Mouse (Mus musculus) heart, embryonic 12.5 days (tissue): ENCODE data around the gene Stx4a. TPM values are rescaled to one million over a fixed set of nuclear protein-coding genes. Genes with fewer than 3 reads are reported as not detected.
"Not testable (repeated sequence)": the region's sequence is repeated elsewhere in the genome, so short reads cannot be mapped to it uniquely, and the experiment has no call there.

Experiments used
- ATAC-seq: fragments of 200-750 bp; cut with Nextera tagmentation; 2 replicates; pipeline ENCODE4 v1.8.0; 2017; ENCODE audit warnings: moderate TSS enrichment, moderate library complexity; ENCODE audit not compliant: insufficient number of reproducible peaks, low FRiP score
- H3K27ac ChIP-seq: fragments of 300-500 bp; sonication (generic); 2 replicates; pipeline ENCODE4 v1.5.1; 2016; ENCODE audit warnings: mild to moderate bottlenecking, moderate library complexity; ENCODE audit not compliant: poor library complexity, severe bottlenecking
- H3K27me3 ChIP-seq: fragments of 300-500 bp; sonication (generic); replicated peaks from 2 replicates; pipeline ENCODE4 v1.6.1; 2016; ENCODE audit warnings: mild to moderate bottlenecking, moderate library complexity
- H3K36me3 ChIP-seq: fragments of 300-500 bp; sonication (generic); 2 replicates; pipeline ENCODE4 v1.6.1; 2016; ENCODE audit warnings: mild to moderate bottlenecking, moderate library complexity
- H3K4me1 ChIP-seq: fragments of 300-500 bp; sonication (generic); replicated peaks from 2 replicates; pipeline ENCODE4 v1.6.1; 2016; ENCODE audit warnings: mild to moderate bottlenecking
- H3K4me2 ChIP-seq: fragments of 300-500 bp; sonication (generic); 2 replicates; pipeline ENCODE4 v1.6.1; 2016; ENCODE audit warnings: mild to moderate bottlenecking, moderate library complexity
- H3K4me3 ChIP-seq: fragments of 300-500 bp; sonication (generic); 2 replicates; pipeline ENCODE4 v1.5.1; 2016; ENCODE audit warnings: mild to moderate bottlenecking
- H3K9ac ChIP-seq: fragments of 300-500 bp; sonication (generic); 2 replicates; pipeline ENCODE4 v1.6.1; 2016; ENCODE audit warnings: mild to moderate bottlenecking, moderate library complexity
- H3K9me3 ChIP-seq: fragments of 300-500 bp; sonication (generic); replicated peaks from 2 replicates; pipeline ENCODE4 v1.6.1; 2016; ENCODE audit warnings: mild to moderate bottlenecking, moderate library complexity
- whole genome bisulfite sequencing: fragments of 180-500 bp; shearing (Covaris S2); methylation state at CpG from one replicate; pipeline ENCODE4 v1.1.7; 2016; 5-methylcytosine and 5-hydroxymethylcytosine counted together
- polyA plus RNA-seq: library from polyadenylated mRNA; unstranded; fragments of >200 nt; fragmentation: Nextera tagmentation; extraction: Ambion mirVana; gene quantifications from 2 replicates; pipeline ENCODE4 v1.2.1, GENCODE M21; 2016

The Stx4a gene
- polyA plus RNA-seq, 1 experiment from 2014 or later, result 44.7 TPM

DNA sequence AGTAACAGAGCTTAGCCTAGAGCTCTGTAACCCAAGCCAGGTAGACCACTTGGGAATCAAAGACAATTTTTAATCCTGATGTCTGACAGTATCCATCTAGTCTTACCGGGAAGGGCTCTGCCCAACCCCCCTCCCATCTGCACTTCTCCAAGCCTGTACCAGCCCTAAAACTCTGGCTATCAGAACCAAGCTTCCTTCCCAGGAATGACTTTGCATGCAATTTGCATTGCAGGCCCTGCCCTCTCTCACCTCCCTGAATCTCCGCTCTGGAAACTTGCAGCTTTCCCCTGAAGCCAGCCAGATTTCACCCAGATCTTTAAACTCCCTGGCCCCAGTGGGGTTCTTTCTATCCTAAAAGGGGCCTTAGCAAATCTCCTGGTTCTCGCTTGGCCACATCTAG, 63.7 kb downstream of the Stx4a start:
- Histone ChIP-seq H3K4me1 (peaks cover 39% of the 10 kb centered on the region), H3K4me2 (no peak overlapping the region), H3K27ac (no peak overlapping the region), H3K9ac (no peak overlapping the region), H3K36me3 (peaks cover 88% of the 10 kb centered on the region), H3K4me3 (no peak overlapping the region), H3K27me3 (no peaks in the 10 kb centered on the region), H3K9me3 (no peaks in the 10 kb centered on the region)
- WGBS, result 78% methylated on average over 3 of the region's 3 CpGs
- no peak for ATAC-seq

- H3K9ac ChIP-seq, result no peak overlapping the region
- H3K36me3 ChIP-seq, result peaks cover 87% of the 10 kb centered on the region
- 78% methylated on average over 3 of the region's 3 CpGs for WGBS
- H3K9me3 ChIP-seq, result no peaks in the 10 kb centered on the region
- H3K4me2 ChIP-seq, result no peak overlapping the region
- H3K4me3 ChIP-seq, result no peak overlapping the region
- ATAC-seq, result no peak
- H3K4me1 ChIP-seq, result peaks cover 29% of the 10 kb centered on the region
- no peaks in the 10 kb centered on the region for H3K27me3 ChIP-seq
- no peak overlapping the region for H3K27ac ChIP-seq
These were observed 64.7 kb downstream of the Stx4a start for GRCm38 (mm10) chr7:127888821-127889220.

GRCm38 (mm10) chr7:127890798-127891197, 66.7 kb downstream of the Stx4a start, which contains the start of gene Prss53:
Gene Prss53, minus strand, starts transcription at chr7:127890970.
- no peak within 1 kb of the TSS for H3K27ac ChIP-seq
- H3K36me3 ChIP-seq, result peaks cover 68% of the 10 kb centered on the region
- ATAC-seq, result no peak
- 39% methylated on average over 4 of the region's 4 CpGs for WGBS
- H3K27me3 ChIP-seq, result no peaks in the 10 kb centered on the region
- H3K4me3 ChIP-seq, result no peak within 1 kb of the TSS
- no peak within 1 kb of the TSS for H3K4me2 ChIP-seq
- peaks cover 26% of the 10 kb centered on the region for H3K4me1 ChIP-seq
- H3K9ac ChIP-seq, result no peak within 1 kb of the TSS
- no peaks in the 10 kb centered on the region for H3K9me3 ChIP-seq

DNA sequence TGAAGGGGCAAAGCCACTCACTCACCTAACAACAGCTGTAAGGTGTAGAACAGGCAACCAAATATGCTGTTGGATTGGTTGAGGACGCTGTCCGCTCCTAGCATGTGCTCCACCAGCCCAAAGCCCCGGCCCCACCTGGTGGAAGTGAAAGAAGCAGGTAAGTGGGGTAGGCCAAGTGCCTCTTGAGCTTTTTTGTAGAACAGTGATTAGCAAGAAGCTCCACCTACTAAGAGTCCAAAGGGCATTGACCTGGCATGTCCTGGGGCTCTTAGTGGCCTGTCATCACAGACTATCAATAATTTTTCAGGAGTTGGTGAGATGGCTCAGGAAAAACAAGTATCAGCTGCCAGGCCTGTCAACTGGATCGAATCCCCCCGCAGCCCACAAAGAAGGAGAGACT, 70.4 kb downstream of the Stx4a start:
- Histone ChIP-seq H3K27ac (no peak overlapping the region), H3K36me3 (peaks cover 31% of the 10 kb centered on the region), H3K9me3 (no peaks in the 10 kb centered on the region), H3K4me1 (peaks cover 21% of the 10 kb centered on the region), H3K4me2 (peak overlapping the region; percentile 92), H3K9ac (peak overlapping the region; percentile 73), H3K27me3 (no peaks in the 10 kb centered on the region), H3K4me3 (peak overlapping the region; percentile 64)
- no peak for ATAC-seq
- 76% methylated on average over 5 of the region's 5 CpGs for WGBS

- WGBS, result under 1% methylated on average over 26 of the region's 26 CpGs
- peaks cover 23% of the 10 kb centered on the region for H3K36me3 ChIP-seq
These were observed 71.3 kb downstream of the Stx4a start, which contains the start of the genes Gm21974 and Vkorc1 for GRCm38 (mm10) chr7:127895442-127895841. Gene Gm21974, minus strand, starts transcription at chr7:127895454. Gene Vkorc1, minus strand, starts transcription at chr7:127895617.

GRCm38 (mm10) chr7:127895891-127896290, 71.8 kb downstream of the Stx4a start:
- Histone ChIP-seq H3K4me1 (peaks cover 28% of the 10 kb centered on the region), H3K4me3 (0 out of 2 replicates have a peak overlapping the region, but pooled peaks have one; percentile 64), H3K27ac (peak overlapping the region; percentile 42), H3K36me3 (peaks cover 19% of the 10 kb centered on the region), H3K4me2 (peak overlapping the region; percentile 92)
- H3K9me3 ChIP-seq, H3K9ac ChIP-seq, H3K27me3 ChIP-seq: not testable (repeated sequence)
- ATAC-seq, result peak; percentile 12
- WGBS, result 70% methylated on average over 7 of the region's 7 CpGs

More at GRCm38 (mm10) chr7:127895442-127895841, 71.3 kb downstream of the Stx4a start, which contains the start of the genes Gm21974 and Vkorc1:
- Histone ChIP-seq H3K9me3 (no peaks in the 10 kb centered on the region), H3K4me3 (peak within 1 kb of the TSS; percentile 64), H3K4me1 (peaks cover 28% of the 10 kb centered on the region), H3K9ac (peak within 1 kb of the TSS; percentile 73), H3K27me3 (no peaks in the 10 kb centered on the region), H3K4me2 (peak within 1 kb of the TSS; percentile 92), H3K27ac (peak within 1 kb of the TSS; percentile 73)
- ATAC-seq, result peak; percentile 97

DNA sequence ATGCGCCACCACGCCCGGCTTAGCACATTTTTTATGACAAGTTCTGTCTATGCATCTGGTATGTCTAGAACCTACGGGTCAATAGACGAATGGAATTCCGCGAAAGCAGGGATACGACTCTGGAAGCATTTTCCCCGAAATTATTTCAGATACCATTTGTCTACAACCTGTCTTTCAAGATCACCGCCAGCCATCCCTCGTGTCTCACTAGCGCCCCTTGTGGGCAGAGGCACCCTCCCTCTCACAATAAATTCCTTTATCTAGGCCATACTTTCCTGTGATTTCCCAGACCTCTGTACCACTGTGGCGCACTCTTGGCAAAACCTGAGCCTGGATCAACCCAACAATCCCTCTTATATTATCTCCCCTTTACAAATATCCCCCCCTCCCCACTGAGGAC, 72.3 kb downstream of the Stx4a start:
- ATAC-seq, result no peak
- 52% methylated on average over 13 of the region's 13 CpGs for whole genome bisulfite sequencing
- no peaks in the 10 kb centered on the region for H3K9me3 ChIP-seq
- H3K4me1 ChIP-seq, result peaks cover 28% of the 10 kb centered on the region
- H3K4me2 ChIP-seq, result no peak overlapping the region
- H3K27me3 ChIP-seq, result no peaks in the 10 kb centered on the region
- H3K9ac ChIP-seq, result no peak overlapping the region
- H3K36me3 ChIP-seq, result peaks cover 19% of the 10 kb centered on the region
- H3K27ac ChIP-seq, result no peak overlapping the region
- H3K4me3 ChIP-seq, result no peak overlapping the region

GRCm38 (mm10) chr7:127897542-127897941, 73.4 kb downstream of the Stx4a start:
- H3K4me2 ChIP-seq, result no peak overlapping the region
- no peak overlapping the region for H3K4me3 ChIP-seq
- peaks cover 28% of the 10 kb centered on the region for H3K4me1 ChIP-seq
- H3K27ac ChIP-seq, result no peak overlapping the region
- H3K9ac ChIP-seq, result no peak overlapping the region
- no peaks in the 10 kb centered on the region for H3K9me3 ChIP-seq
- H3K36me3 ChIP-seq, result peaks cover 12% of the 10 kb centered on the region
- ATAC-seq, result no peak
- no peaks in the 10 kb centered on the region for H3K27me3 ChIP-seq
- 82% methylated on average over 7 of the region's 7 CpGs for WGBS

- WGBS, result 34% methylated on average over 10 of the region's 10 CpGs
- Histone ChIP-seq H3K9me3 (no peaks in the 10 kb centered on the region), H3K27ac (no peak overlapping the region), H3K36me3 (0 out of 2 replicates have a peak, but pooled peaks cover 4% of the 10 kb centered on the region), H3K4me2 (no peak overlapping the region), H3K9ac (no peak overlapping the region), H3K4me3 (no peak overlapping the region), H3K27me3 (no peaks in the 10 kb centered on the region), H3K4me1 (peaks cover 28% of the 10 kb centered on the region)
- no peak for ATAC-seq
These were observed 74.3 kb downstream of the Stx4a start for GRCm38 (mm10) chr7:127898179-127898956.
